Mouse (Mus musculus) embryonic facial prominence, embryonic 12.5 days (tissue): ENCODE measurements around the gene Slc6a6. TPM values are rescaled to one million over a fixed set of nuclear protein-coding genes. Genes with fewer than 3 reads are reported as not detected.

Experiments used
- ATAC-seq: fragments of 200-750 bp; cut with Nextera tagmentation; 2 replicates; pipeline ENCODE4 v1.8.0; 2017; ENCODE audit not compliant: insufficient number of reproducible peaks, insufficient read depth, low FRiP score, low TSS enrichment
- H3K27ac ChIP-seq: fragments of 300-500 bp; sonication (generic); 2 replicates; pipeline ENCODE4 v1.5.1; 2016; ENCODE audit warnings: mild to moderate bottlenecking
- H3K27me3 ChIP-seq: fragments of 300-500 bp; sonication (generic); 2 replicates; pipeline ENCODE4 v1.6.1; 2016; ENCODE audit warnings: mild to moderate bottlenecking, moderate library complexity
- H3K36me3 ChIP-seq: fragments of 300-500 bp; sonication (generic); 2 replicates; pipeline ENCODE4 v1.6.1; 2016; ENCODE audit warnings: mild to moderate bottlenecking
- H3K4me1 ChIP-seq: fragments of 300-500 bp; sonication (generic); 2 replicates; pipeline ENCODE4 v1.6.1; 2016
- H3K4me2 ChIP-seq: fragments of 300-500 bp; sonication (generic); replicated peaks from 2 replicates; pipeline ENCODE4 v1.6.1; 2016; ENCODE audit warnings: mild to moderate bottlenecking, moderate library complexity
- H3K4me3 ChIP-seq: fragments of 300-500 bp; sonication (generic); 2 replicates; pipeline ENCODE4 v1.5.1; 2016; ENCODE audit warnings: mild to moderate bottlenecking
- H3K9ac ChIP-seq: fragments of 300-500 bp; sonication (generic); 2 replicates; pipeline ENCODE4 v1.6.1; 2016; ENCODE audit warnings: mild to moderate bottlenecking, moderate library complexity
- H3K9me3 ChIP-seq: fragments of 300-500 bp; sonication (generic); 2 replicates; pipeline ENCODE4 v1.6.1; 2016; ENCODE audit warnings: mild to moderate bottlenecking, moderate library complexity
- WGBS: fragments of 180-500 bp; shearing (Covaris S2); methylation state at CpG from one replicate; pipeline ENCODE4 v1.1.7; 2016; 5-methylcytosine and 5-hydroxymethylcytosine counted together
- polyA plus RNA-seq: library from polyadenylated mRNA; unstranded; fragments of >200 nt; fragmentation: Nextera tagmentation; extraction: Ambion mirVana; gene quantifications from 2 replicates; pipeline ENCODE4 v1.2.1, GENCODE M21; 2016

Slc6a6 gene
- polyA plus RNA-seq, 1 experiment from 2014 or later: 67.5 TPM

DNA sequence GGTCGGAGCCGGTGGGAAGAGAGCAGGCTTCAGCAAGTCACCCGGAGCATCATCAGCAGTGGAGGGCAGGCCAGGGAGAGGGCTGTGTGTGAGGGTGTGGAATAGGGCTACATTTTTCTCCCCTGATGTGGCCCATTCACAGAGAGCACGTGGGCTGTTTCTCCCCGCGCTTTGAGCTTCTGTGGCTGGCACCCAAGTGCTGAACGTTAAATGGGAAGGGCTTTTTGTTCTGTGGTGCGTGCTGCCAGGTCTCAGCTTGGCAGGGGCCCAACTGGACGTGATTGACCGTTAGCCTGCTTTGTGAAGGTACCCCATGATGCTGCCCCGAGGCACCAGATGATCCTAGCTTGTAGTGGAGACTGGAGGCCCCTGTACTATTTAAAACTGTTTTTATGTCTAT is 48.3 kb downstream of the Slc6a6 start:
- no peak overlapping the region for H3K9ac ChIP-seq
- no peaks in the 10 kb centered on the region for H3K9me3 ChIP-seq
- peaks cover 38% of the 10 kb centered on the region for H3K4me1 ChIP-seq
- no peak overlapping the region for H3K4me2 ChIP-seq
- 90% methylated on average over 11 of the region's 11 CpGs for WGBS
- H3K36me3 ChIP-seq: peaks cover 52% of the 10 kb centered on the region
- no peak overlapping the region for H3K4me3 ChIP-seq
- H3K27me3 ChIP-seq: no peaks in the 10 kb centered on the region
- no peak overlapping the region for H3K27ac ChIP-seq
- no peak for ATAC-seq

GRCm38 (mm10) chr6:91736471-91736870 is 52.6 kb downstream of the Slc6a6 start:
- Histone ChIP-seq H3K9ac (no peak overlapping the region), H3K4me3 (no peak overlapping the region), H3K36me3 (peaks cover 62% of the 10 kb centered on the region), H3K27me3 (no peaks in the 10 kb centered on the region), H3K4me1 (peaks cover 12% of the 10 kb centered on the region; the same call in 1 of the 2 replicates), H3K27ac (peak overlapping the region; percentile 38), H3K9me3 (no peaks in the 10 kb centered on the region), H3K4me2 (no peak overlapping the region)
- 40% methylated on average over 5 of the region's 5 CpGs for WGBS
- ATAC-seq: no peak

DNA sequence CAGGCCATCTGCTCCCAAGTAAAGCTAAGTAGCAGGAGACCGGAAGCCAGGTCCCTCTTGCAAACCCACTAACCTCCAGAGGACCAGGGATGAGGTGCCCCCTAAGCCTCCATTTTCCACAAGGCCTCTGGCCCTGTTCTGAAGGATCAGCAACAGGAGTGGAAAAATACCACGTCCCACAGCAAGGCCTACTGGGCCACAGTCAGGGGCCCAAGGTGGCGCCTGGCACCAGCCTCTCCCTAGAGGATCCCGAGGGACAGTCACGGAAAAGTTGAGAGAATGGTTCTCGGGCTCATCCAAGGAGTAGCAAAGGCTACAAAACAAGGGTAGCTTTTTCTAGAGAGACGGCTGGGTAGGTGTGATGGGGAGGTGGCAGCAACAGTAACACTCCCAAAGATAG is 53.6 kb downstream of the Slc6a6 start:
- 82% methylated on average over 7 of the region's 7 CpGs for WGBS
- Histone ChIP-seq H3K36me3 (peaks cover 65% of the 10 kb centered on the region), H3K4me1 (peaks cover 12% of the 10 kb centered on the region; the same call in 1 of the 2 replicates), H3K4me2 (no peak overlapping the region), H3K9ac (no peak overlapping the region), H3K4me3 (no peak overlapping the region), H3K9me3 (no peaks in the 10 kb centered on the region), H3K27me3 (no peaks in the 10 kb centered on the region), H3K27ac (no peak overlapping the region)
- ATAC-seq: no peak

DNA sequence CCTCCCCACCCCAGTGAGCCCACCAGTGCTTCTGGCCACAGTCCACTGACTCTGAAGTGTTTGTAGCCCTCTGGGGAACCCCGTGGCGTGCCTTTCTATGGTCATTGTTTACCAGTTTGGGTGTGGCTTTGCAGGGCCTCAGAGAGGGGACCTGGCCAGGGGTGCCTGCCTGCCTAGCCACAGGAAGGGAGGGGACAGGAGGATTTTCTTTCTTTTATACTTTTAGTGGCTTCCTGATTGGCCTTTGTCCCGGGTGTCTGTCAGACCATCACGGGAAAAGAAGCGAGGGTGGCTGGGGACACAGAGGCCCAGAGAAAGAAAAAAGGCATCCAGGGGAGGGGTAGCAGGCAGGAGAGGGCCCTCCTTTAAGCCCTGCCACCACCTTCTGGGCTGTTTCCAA is 54.2 kb downstream of the Slc6a6 start:
- Histone ChIP-seq H3K36me3 (peaks cover 70% of the 10 kb centered on the region), H3K9me3 (no peaks in the 10 kb centered on the region), H3K4me3 (no peak overlapping the region), H3K9ac (no peak overlapping the region), H3K27ac (no peak overlapping the region), H3K4me2 (no peak overlapping the region), H3K27me3 (no peaks in the 10 kb centered on the region), H3K4me1 (peaks cover 12% of the 10 kb centered on the region; the same call in 1 of the 2 replicates)
- ATAC-seq: no peak
- 57% methylated on average over 5 of the region's 5 CpGs for WGBS

- H3K9ac ChIP-seq: no peak overlapping the region
- H3K4me1 ChIP-seq: peaks cover 6% of the 10 kb centered on the region; the same call in 1 of the 2 replicates
- H3K36me3 ChIP-seq: peaks cover 63% of the 10 kb centered on the region
- H3K4me2 ChIP-seq: no peak overlapping the region
- no peak overlapping the region for H3K4me3 ChIP-seq
- no peak overlapping the region for H3K27ac ChIP-seq
- ATAC-seq: 0 out of 2 replicates have a peak, but pooled peaks have one; percentile 57
- no peaks in the 10 kb centered on the region for H3K9me3 ChIP-seq
- 63% methylated on average over 11 of the region's 11 CpGs for WGBS
- H3K27me3 ChIP-seq: no peaks in the 10 kb centered on the region
Measured at GRCm38 (mm10) chr6:91741046-91741445, 57.2 kb downstream of the Slc6a6 start.

DNA sequence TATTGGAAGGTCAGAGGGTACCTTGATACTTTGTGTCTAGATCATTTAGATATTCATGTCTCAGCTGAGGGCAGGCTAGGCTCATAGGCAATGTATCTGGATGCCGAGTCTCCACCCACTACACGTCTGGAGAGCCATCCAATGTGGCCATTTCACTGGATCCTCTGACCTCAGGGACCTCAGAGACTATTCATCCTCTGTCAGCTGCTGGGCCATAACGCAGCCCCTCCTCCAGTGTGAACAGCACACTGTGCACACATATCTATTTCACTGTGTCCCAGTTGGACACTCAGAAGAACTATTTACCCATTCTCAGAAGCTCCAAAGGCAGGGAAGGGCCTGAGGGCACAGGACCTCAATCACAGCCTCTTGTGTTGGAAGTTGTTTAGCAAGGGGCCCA is 58.6 kb downstream of the Slc6a6 start:
- H3K9me3 ChIP-seq: no peaks in the 10 kb centered on the region
- no peak overlapping the region for H3K27ac ChIP-seq
- ATAC-seq: no peak
- peaks cover 49% of the 10 kb centered on the region for H3K36me3 ChIP-seq
- H3K4me2 ChIP-seq: no peak overlapping the region
- H3K4me3 ChIP-seq: no peak overlapping the region
- no peak overlapping the region for H3K9ac ChIP-seq
- WGBS: 66% methylated on average over 3 of the region's 3 CpGs
- H3K4me1 ChIP-seq: no peaks in the 10 kb centered on the region
- no peaks in the 10 kb centered on the region for H3K27me3 ChIP-seq

DNA sequence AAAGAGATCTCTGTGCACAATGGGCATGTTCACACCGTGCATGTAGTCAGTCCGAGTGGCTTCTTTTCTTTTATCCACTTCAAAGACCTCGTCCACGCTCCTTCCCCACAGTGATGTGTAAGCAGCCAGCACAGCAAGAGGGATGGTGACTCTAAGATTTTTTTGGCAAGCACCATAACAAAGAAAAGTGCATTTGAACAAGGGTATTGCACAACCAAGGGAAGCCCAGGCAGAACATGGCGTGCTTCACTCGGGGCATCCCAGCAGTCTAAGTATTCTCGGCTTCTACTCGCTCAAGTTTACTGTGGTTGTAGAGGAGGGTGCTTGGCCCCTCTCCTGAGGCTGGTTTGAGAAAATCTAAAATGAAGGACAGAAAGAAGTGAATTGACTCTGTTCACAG is 59.1 kb downstream of the Slc6a6 start:
- peaks cover 49% of the 10 kb centered on the region for H3K36me3 ChIP-seq
- no peak overlapping the region for H3K9ac ChIP-seq
- H3K27me3 ChIP-seq: no peaks in the 10 kb centered on the region
- H3K9me3 ChIP-seq: no peaks in the 10 kb centered on the region
- ATAC-seq: no peak
- no peaks in the 10 kb centered on the region for H3K4me1 ChIP-seq
- WGBS: 89% methylated on average over 8 of the region's 8 CpGs
- H3K27ac ChIP-seq: no peak overlapping the region
- no peak overlapping the region for H3K4me2 ChIP-seq
- H3K4me3 ChIP-seq: no peak overlapping the region

GRCm38 (mm10) chr6:91743886-91744285 is 60.0 kb downstream of the Slc6a6 start:
- H3K27ac ChIP-seq: no peak overlapping the region
- ATAC-seq: no peak
- H3K4me2 ChIP-seq: no peak overlapping the region
- no peak overlapping the region for H3K9ac ChIP-seq
- no peak overlapping the region for H3K4me3 ChIP-seq
- H3K9me3 ChIP-seq: no peaks in the 10 kb centered on the region
- H3K4me1 ChIP-seq: no peaks in the 10 kb centered on the region
- 59% methylated on average over 4 of the region's 4 CpGs for WGBS
- H3K36me3 ChIP-seq: peaks cover 49% of the 10 kb centered on the region
- no peaks in the 10 kb centered on the region for H3K27me3 ChIP-seq

GRCm38 (mm10) chr6:91745246-91745645 is 61.4 kb downstream of the Slc6a6 start:
- no peaks in the 10 kb centered on the region for H3K9me3 ChIP-seq
- no peak for ATAC-seq
- no peak overlapping the region for H3K4me3 ChIP-seq
- no peaks in the 10 kb centered on the region for H3K27me3 ChIP-seq
- no peaks in the 10 kb centered on the region for H3K4me1 ChIP-seq
- no peak overlapping the region for H3K9ac ChIP-seq
- no peak overlapping the region for H3K27ac ChIP-seq
- peaks cover 54% of the 10 kb centered on the region for H3K36me3 ChIP-seq
- H3K4me2 ChIP-seq: no peak overlapping the region
- WGBS: 86% methylated on average over 3 of the region's 3 CpGs

- Histone ChIP-seq H3K36me3 (peaks cover 57% of the 10 kb centered on the region), H3K27ac (no peak overlapping the region), H3K27me3 (no peaks in the 10 kb centered on the region), H3K4me3 (no peak overlapping the region), H3K4me2 (no peak overlapping the region), H3K9ac (no peak overlapping the region), H3K9me3 (no peaks in the 10 kb centered on the region), H3K4me1 (no peaks in the 10 kb centered on the region)
- no peak for ATAC-seq
- 64% methylated on average over 7 of the region's 7 CpGs for WGBS
Measured at GRCm38 (mm10) chr6:91745947-91746582, 62.2 kb downstream of the Slc6a6 start.

DNA sequence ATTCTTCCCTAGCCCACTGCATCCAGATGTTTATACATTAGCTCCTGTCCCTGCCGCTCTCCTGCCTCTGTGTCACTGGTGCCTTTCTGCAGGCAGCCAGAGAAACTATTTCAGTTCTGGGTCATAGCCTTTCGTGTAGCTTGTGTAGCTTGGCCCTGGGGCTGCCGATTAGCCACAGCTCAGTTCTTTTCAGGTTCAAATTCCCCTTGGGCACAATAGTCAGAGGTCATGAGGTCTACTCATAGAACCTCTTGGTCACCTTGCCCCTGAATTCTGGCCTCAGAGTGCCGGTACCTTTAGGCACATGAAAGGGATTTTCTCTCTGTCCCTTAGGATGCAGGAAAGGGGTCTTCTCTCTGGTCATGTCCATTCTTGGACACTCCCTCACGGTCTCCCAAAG is 62.9 kb downstream of the Slc6a6 start:
- Histone ChIP-seq H3K36me3 (peaks cover 59% of the 10 kb centered on the region), H3K27ac (no peak overlapping the region), H3K4me3 (no peak overlapping the region), H3K9ac (no peak overlapping the region), H3K27me3 (no peaks in the 10 kb centered on the region), H3K4me1 (no peaks in the 10 kb centered on the region), H3K4me2 (no peak overlapping the region), H3K9me3 (no peaks in the 10 kb centered on the region)
- 66% methylated on average over 5 of the region's 5 CpGs for WGBS
- no peak for ATAC-seq

DNA sequence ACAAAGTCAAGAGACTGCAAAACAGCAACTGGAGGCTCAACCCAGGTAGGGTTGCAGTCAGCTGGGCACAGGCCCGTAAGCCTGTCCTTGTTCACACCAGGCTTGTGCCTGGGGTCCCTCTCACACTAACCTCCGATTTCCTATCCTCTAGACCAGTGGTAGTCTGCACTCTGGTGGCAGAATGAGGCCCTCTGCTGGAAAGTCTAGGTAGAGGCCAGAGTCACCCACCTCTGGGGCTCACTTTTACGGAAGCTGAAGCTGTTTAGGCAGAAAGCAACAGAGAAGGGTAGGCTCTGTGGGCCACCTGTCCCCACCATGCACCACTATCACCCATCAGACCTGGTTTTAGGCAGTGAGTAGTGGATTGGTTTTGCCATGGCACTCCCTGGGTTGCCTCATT is 67.1 kb downstream of the Slc6a6 start:
- Histone ChIP-seq H3K4me2 (no peak overlapping the region), H3K27me3 (no peaks in the 10 kb centered on the region), H3K9me3 (no peaks in the 10 kb centered on the region), H3K4me3 (no peak overlapping the region), H3K9ac (no peak overlapping the region), H3K36me3 (peaks cover 57% of the 10 kb centered on the region), H3K27ac (no peak overlapping the region), H3K4me1 (no peaks in the 10 kb centered on the region)
- WGBS: 81% methylated on average over 3 of the region's 3 CpGs
- no peak for ATAC-seq
